Mouse (Mus musculus): ENCODE measurements around the gene Trim46.

Trim46 gene

GRCm38 (mm10) chr3:89246261-89247100 is at the start of gene Trim46:
Trim46 (minus strand) TSS chr3:89246309.
- H3K36me3 ChIP-seq (ENCODE audit: control insufficient read depth, insufficient read depth, low read length, poor library complexity, severe bottlenecking), result peaks cover 4% of the 10 kb centered on the region; the same call in 1 of the 2 replicates
- DNase-seq (ENCODE audit: low read depth, low spot score), result peak; percentile 91
- H3K27me3 ChIP-seq (ENCODE audit: control insufficient read depth, insufficient read depth, low read length, poor library complexity, severe bottlenecking), result no peaks in the 10 kb centered on the region

- no peaks in the 10 kb centered on the region for H3K36me3 ChIP-seq (ENCODE audit: control insufficient read depth, insufficient read depth, low read length, poor library complexity, severe bottlenecking)
- no peaks in the 10 kb centered on the region for H3K27me3 ChIP-seq (ENCODE audit: control insufficient read depth, insufficient read depth, low read length, poor library complexity, severe bottlenecking)
- no peak for DNase-seq (ENCODE audit: low read depth, low spot score)
Observed at GRCm38 (mm10) chr3:89295685-89296230, 49.6 kb upstream of the Trim46 start.

- Histone ChIP-seq H3K27me3 (ENCODE audit: control insufficient read depth, insufficient read depth, low read length, poor library complexity, severe bottlenecking) (no peaks in the 10 kb centered on the region), H3K36me3 (ENCODE audit: control insufficient read depth, insufficient read depth, low read length, poor library complexity, severe bottlenecking) (no peaks in the 10 kb centered on the region)
- DNase-seq (ENCODE audit: low read depth, low spot score), result no peak
Observed at GRCm38 (mm10) chr3:89294195-89294594, 48.1 kb upstream of the Trim46 start.

GRCm38 (mm10) chr3:89293247-89293918 is 47.3 kb upstream of the Trim46 start:
- no peaks in the 10 kb centered on the region for H3K27me3 ChIP-seq (ENCODE audit: control insufficient read depth, insufficient read depth, low read length, poor library complexity, severe bottlenecking)
- no peak for DNase-seq (ENCODE audit: low read depth, low spot score)

GRCm38 (mm10) chr3:89292303-89292702 is 46.2 kb upstream of the Trim46 start:
- H3K36me3 ChIP-seq (ENCODE audit: control insufficient read depth, insufficient read depth, low read length, poor library complexity, severe bottlenecking), result no peaks in the 10 kb centered on the region
- no peaks in the 10 kb centered on the region for H3K27me3 ChIP-seq (ENCODE audit: control insufficient read depth, insufficient read depth, low read length, poor library complexity, severe bottlenecking)
- no peak for DNase-seq (ENCODE audit: low read depth, low spot score)

More at GRCm38 (mm10) chr3:89293247-89293918, 47.3 kb upstream of the Trim46 start:
- H3K36me3 ChIP-seq (ENCODE audit: control insufficient read depth, insufficient read depth, low read length, poor library complexity, severe bottlenecking), result no peaks in the 10 kb centered on the region

- Histone ChIP-seq H3K36me3 (ENCODE audit: control insufficient read depth, insufficient read depth, low read length, poor library complexity, severe bottlenecking) (no peaks in the 10 kb centered on the region), H3K27me3 (ENCODE audit: control insufficient read depth, insufficient read depth, low read length, poor library complexity, severe bottlenecking) (no peaks in the 10 kb centered on the region)
- DNase-seq (ENCODE audit: low read depth, low spot score), result no peak
Observed at GRCm38 (mm10) chr3:89291874-89292273, 45.8 kb upstream of the Trim46 start.

- no peaks in the 10 kb centered on the region for H3K36me3 ChIP-seq (ENCODE audit: control insufficient read depth, insufficient read depth, low read length, poor library complexity, severe bottlenecking)
- no peaks in the 10 kb centered on the region for H3K27me3 ChIP-seq (ENCODE audit: control insufficient read depth, insufficient read depth, low read length, poor library complexity, severe bottlenecking)
- DNase-seq (ENCODE audit: low read depth, low spot score), result no peak
Observed at GRCm38 (mm10) chr3:89288503-89288928, 42.4 kb upstream of the Trim46 start.

GRCm38 (mm10) chr3:89287286-89287685 is 41.2 kb upstream of the Trim46 start:
- Histone ChIP-seq H3K27me3 (ENCODE audit: control insufficient read depth, insufficient read depth, low read length, poor library complexity, severe bottlenecking) (no peaks in the 10 kb centered on the region), H3K36me3 (ENCODE audit: control insufficient read depth, insufficient read depth, low read length, poor library complexity, severe bottlenecking) (no peaks in the 10 kb centered on the region)
- no peak for DNase-seq (ENCODE audit: low read depth, low spot score)

- DNase-seq (ENCODE audit: low read depth, low spot score), result no peak
- Histone ChIP-seq H3K36me3 (ENCODE audit: control insufficient read depth, insufficient read depth, low read length, poor library complexity, severe bottlenecking) (no peaks in the 10 kb centered on the region), H3K27me3 (ENCODE audit: control insufficient read depth, insufficient read depth, low read length, poor library complexity, severe bottlenecking) (no peaks in the 10 kb centered on the region)
Observed at GRCm38 (mm10) chr3:89285526-89285925, 39.4 kb upstream of the Trim46 start.

GRCm38 (mm10) chr3:89284261-89284660 is 38.2 kb upstream of the Trim46 start:
- H3K27me3 ChIP-seq (ENCODE audit: control insufficient read depth, insufficient read depth, low read length, poor library complexity, severe bottlenecking), result no peaks in the 10 kb centered on the region
- no peaks in the 10 kb centered on the region for H3K36me3 ChIP-seq (ENCODE audit: control insufficient read depth, insufficient read depth, low read length, poor library complexity, severe bottlenecking)
- DNase-seq (ENCODE audit: low read depth, low spot score), result no peak

GRCm38 (mm10) chr3:89282291-89282643 is 36.2 kb upstream of the Trim46 start:
- no peaks in the 10 kb centered on the region for H3K36me3 ChIP-seq (ENCODE audit: control insufficient read depth, insufficient read depth, low read length, poor library complexity, severe bottlenecking)
- H3K27me3 ChIP-seq (ENCODE audit: control insufficient read depth, insufficient read depth, low read length, poor library complexity, severe bottlenecking), result no peaks in the 10 kb centered on the region
- DNase-seq (ENCODE audit: low read depth, low spot score), result no peak

- DNase-seq (ENCODE audit: low read depth, low spot score), result peak; percentile 90
- H3K27me3 ChIP-seq (ENCODE audit: control insufficient read depth, insufficient read depth, low read length, poor library complexity, severe bottlenecking), result no peaks in the 10 kb centered on the region
- H3K36me3 ChIP-seq (ENCODE audit: control insufficient read depth, insufficient read depth, low read length, poor library complexity, severe bottlenecking), result no peaks in the 10 kb centered on the region
Observed at GRCm38 (mm10) chr3:89281579-89282290, 35.6 kb upstream of the Trim46 start.

- H3K36me3 ChIP-seq (ENCODE audit: control insufficient read depth, insufficient read depth, low read length, poor library complexity, severe bottlenecking), result no peaks in the 10 kb centered on the region
- peak; percentile 19 for DNase-seq (ENCODE audit: low read depth, low spot score)
Observed at GRCm38 (mm10) chr3:89280606-89281511, 34.8 kb upstream of the Trim46 start, which contains the start of gene Efna1. Efna1 (minus strand) TSS chr3:89281142.

More at GRCm38 (mm10) chr3:89280606-89281511, 34.8 kb upstream of the Trim46 start, which contains the start of gene Efna1:
- no peaks in the 10 kb centered on the region for H3K27me3 ChIP-seq (ENCODE audit: control insufficient read depth, insufficient read depth, low read length, poor library complexity, severe bottlenecking)

Data from splenic B cell, adult 2 months (primary cell).